Mouse (Mus musculus) CD4-positive helper T cell, adult 2 months (primary cell): Measurements from ENCODE around the gene Cd300e.
"Not testable (repeated sequence)": the region's sequence is repeated elsewhere in the genome, so short reads cannot be mapped to it uniquely, and the experiment has no call there.

Experiments
- DNase-seq: peaks from one replicate; pipeline ENCODE4 v3.0.0-alpha.2; 2012; ENCODE audit warnings: low read depth, missing footprints, low spot score

The Cd300e gene

GRCm38 (mm10) chr11:115082196-115082595 lies 20.2 kb upstream of the Cd300e start:
- DNase-seq = no peak

- DNase-seq = no peak
Observed at GRCm38 (mm10) chr11:115081373-115081772, 19.4 kb upstream of the Cd300e start.

DNA sequence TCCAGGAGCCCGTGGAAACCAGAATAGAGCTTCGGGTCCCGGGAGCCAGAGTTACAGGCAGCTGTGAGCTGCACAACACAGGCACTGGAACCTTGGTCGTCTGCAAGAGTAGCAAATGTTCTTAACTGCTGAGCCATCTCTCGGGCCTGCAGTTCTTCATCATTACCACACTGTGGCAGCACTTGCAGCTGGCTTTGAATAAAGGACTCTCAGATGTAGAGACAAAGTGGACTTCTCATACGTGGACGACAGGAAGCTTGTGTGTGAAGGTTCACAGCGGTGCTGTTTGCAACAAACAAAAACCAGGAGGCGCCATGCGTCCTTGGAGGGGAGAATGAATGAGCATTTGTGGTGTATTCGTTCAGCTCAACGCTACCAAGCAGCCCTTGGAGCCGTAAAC lies 18.9 kb upstream of the Cd300e start:
- peak; percentile 67 for DNase-seq

DNA sequence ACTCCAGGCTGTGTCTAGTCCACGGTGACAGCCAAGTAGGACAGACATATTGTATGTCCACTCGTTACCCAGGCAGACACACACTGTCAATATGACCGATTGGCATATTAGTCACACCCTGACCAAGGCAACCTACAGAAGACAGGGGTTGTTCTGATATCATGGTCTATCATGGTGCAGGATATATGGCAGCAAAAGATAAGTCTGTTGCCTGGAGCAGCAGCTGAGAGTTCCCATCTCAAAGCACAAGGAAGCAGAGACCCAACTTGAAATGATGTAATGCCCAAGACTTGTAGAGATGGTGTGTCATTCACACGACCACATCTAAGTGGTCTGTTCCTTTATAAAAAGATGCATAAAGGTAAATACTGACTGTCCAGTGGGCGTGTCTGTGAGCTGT lies 16.7 kb upstream of the Cd300e start:
- DNase-seq = no peak

GRCm38 (mm10) chr11:115077436-115077835 lies 15.5 kb upstream of the Cd300e start:
- no peak for DNase-seq

GRCm38 (mm10) chr11:115075859-115076258 lies 13.9 kb upstream of the Cd300e start:
- no peak for DNase-seq

GRCm38 (mm10) chr11:115075407-115075806 lies 13.4 kb upstream of the Cd300e start:
- DNase-seq = no peak

DNA sequence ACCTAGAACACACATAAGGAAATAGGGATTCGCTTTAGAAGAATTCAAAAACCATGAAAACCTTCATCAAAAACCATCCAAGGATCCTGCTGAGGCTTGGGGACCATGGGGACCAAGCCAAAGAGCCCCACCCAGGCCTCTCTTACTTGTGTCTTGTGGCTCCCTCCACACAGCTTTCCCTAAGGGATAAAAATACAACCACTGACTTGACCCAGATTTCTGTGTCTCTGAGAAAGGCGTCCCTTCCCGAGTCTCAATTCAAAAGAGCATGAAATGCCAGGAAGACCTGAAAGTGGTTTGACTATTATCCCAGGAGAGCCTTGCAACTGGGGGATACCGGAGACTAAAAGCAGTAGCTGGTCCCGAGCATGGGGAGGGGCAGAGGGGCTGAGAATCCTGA lies 11.0 kb upstream of the Cd300e start:
- no peak for DNase-seq

DNA sequence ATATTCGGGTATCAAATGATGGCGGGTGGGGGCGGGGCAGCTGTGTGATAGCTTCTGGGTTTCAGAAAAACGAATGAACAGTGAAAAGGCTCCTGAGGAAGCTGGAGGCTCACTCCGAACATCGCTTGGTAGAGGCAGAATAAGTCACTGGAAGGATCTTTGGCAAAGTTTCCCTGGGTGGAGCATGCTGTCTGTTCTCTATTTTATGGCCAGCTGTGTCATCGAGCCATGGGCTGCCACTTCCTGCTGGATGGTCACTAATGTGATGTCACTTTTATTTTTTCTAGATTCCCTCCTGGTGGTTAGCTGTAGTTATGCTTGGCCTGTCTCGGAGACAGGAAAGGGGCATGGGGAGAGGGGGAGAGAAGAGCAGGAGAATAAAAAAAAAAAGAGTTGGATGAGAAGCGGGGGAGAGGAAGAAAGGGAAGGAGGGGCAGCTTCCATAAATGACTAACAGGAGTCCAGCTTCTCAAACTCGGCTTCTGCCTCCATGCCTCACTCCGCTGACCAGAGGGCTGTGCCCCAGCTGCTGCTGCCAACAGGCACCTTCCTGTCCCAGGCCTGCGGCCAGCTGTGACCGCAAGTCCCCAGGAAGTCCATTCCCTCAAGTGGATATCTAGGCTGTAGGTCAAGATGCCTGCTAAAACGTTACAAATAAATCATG lies 9.8 kb upstream of the Cd300e start:
- no peak for DNase-seq

DNA sequence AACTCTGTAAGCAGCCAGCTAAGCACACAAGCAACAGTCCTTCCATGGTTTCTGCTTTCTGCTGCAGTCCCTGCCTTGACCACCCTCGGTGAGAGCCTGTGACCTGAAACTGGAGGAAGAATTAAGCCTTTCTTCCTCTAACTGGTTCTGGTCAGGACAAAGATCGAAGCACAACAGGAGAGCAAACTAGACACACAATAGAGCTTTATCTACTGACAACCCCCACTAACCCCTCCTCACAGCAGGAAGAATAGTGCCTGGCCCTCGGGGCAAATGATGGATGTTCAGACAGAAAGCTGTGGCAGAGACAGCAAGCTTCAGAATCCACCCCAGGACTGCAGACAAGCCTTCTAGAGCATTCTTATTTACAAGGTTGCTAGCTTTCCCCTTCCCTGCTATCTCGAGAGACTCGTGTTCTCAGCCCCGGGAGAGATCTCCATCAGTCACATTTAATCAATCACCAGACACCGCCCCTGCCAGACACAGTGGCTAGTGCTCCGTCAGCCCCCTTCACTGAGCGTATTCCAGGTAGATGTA lies 9.1 kb upstream of the Cd300e start:
- DNase-seq = no peak

GRCm38 (mm10) chr11:115066768-115067167 lies 4.8 kb upstream of the Cd300e start:
- no peak for DNase-seq

DNA sequence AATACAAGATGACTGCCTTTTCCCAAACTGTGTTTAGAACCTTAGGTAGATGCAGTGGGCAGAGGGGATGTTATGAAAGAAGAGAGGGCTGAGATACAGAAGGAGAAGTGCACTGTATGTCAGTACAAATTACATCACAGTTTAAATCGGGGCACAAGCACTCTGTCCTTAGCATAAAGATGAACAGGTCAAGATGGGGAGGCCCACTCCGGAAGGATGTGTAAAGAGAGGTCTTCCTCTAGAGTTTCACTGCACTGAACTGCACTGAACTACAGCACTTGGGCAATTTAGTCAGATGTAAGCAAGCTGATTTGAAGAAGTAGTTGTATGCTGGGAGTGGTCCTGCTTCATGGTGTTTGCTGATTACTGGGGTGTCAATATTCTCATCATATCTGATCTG lies 2.2 kb downstream of the Cd300e start:
- no peak for DNase-seq

DNA sequence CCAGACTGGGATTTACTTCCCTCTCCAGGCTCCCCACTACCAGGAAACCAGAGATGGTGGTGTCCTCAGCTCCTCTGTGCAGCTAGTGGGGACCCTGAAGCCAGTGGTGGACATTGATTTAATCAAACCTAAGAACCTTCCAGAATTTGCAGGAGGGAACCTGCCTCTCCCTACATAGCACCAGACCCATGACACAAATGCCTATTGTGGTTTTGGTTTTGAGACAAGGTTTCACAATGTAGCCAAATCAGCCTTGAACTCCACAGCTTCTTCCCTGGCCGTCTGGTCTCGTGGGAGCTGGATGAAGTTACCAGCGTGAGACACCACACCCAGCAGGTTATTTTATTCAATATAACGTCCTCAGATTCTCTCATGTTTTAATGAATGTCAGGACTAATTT lies 3.3 kb downstream of the Cd300e start:
- DNase-seq = no peak

GRCm38 (mm10) chr11:115054537-115054936 lies 7.4 kb downstream of the Cd300e start:
- DNase-seq = no peak

- DNase-seq = no peak
Observed at GRCm38 (mm10) chr11:115052991-115053390, 9.0 kb downstream of the Cd300e start.

GRCm38 (mm10) chr11:115052206-115052605 lies 9.8 kb downstream of the Cd300e start:
- no peak for DNase-seq

- DNase-seq = no peak
Observed at GRCm38 (mm10) chr11:115049282-115049895, 12.6 kb downstream of the Cd300e start.

DNA sequence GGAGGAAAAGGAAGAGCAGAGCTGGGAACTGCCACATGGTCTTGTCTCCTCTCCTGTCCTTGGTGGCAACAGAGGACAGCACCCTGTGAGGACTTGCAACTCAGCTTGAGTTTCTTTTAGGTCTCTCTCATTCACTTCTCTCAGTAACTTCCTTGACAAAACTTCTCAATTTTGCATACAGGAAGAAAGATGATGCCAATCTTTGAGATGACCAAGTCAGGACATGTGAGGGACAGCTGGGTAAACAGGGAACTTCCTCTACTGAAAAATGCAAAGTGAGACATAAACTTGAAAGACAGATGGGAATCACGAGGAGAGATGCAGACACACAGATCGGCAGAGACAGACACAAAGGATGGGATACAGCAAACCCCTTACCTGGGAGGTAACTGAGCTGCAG lies 13.7 kb downstream of the Cd300e start, which contains the start of gene Cd300ld3:
Gene Cd300ld3, minus strand, starts transcription at position 151 of the 400 bp plus-strand sequence.
- no peak for DNase-seq

DNA sequence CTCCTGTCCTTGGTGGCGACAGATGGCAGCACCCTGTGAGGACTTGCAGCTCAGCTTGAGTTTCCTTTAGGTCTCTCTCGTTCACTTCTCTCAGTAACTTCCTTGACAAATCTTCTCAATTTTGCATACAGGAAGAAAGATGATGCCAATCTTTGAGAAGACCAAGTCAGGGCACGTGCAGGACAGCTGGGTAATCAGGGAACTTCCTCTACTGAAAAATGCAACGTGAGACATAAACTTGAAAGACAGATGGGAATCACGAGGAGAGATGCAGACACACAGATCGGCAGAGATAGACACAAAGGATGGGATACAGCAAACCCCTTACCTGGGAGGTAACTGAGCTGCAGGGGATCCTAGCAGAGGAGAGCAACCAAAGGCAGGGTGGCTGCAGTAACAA lies 24.3 kb downstream of the Cd300e start, which contains the start of gene Cd300ld5:
Gene Cd300ld5, minus strand, starts transcription at position 101 of the 400 bp plus-strand sequence.
- DNase-seq = not testable (repeated sequence)

DNA sequence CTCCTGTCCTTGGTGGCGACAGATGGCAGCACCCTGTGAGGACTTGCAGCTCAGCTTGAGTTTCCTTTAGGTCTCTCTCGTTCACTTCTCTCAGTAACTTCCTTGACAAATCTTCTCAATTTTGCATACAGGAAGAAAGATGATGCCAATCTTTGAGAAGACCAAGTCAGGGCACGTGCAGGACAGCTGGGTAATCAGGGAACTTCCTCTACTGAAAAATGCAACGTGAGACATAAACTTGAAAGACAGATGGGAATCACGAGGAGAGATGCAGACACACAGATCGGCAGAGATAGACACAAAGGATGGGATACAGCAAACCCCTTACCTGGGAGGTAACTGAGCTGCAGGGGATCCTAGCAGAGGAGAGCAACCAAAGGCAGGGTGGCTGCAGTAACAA lies 35.1 kb downstream of the Cd300e start, which contains the start of gene Cd300ld4:
Gene Cd300ld4, minus strand, starts transcription at position 101 of the 400 bp plus-strand sequence.
- DNase-seq = not testable (repeated sequence)

DNA sequence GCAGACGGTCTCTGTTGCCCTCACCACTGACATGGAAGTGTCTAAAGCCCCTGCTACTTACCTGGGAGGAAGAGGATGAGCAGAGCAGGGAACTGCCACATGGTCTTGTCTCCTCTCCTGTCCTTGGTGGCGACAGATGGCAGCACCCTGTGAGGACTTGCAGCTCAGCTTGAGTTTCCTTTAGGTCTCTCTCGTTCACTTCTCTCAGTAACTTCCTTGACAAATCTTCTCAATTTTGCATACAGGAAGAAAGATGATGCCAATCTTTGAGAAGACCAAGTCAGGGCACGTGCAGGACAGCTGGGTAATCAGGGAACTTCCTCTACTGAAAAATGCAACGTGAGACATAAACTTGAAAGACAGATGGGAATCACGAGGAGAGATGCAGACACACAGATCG lies 45.9 kb downstream of the Cd300e start, which contains the start of gene Cd300ld2:
Gene Cd300ld2, minus strand, starts transcription at position 101 of the 400 bp plus-strand sequence.
- DNase-seq = not testable (repeated sequence)

DNA sequence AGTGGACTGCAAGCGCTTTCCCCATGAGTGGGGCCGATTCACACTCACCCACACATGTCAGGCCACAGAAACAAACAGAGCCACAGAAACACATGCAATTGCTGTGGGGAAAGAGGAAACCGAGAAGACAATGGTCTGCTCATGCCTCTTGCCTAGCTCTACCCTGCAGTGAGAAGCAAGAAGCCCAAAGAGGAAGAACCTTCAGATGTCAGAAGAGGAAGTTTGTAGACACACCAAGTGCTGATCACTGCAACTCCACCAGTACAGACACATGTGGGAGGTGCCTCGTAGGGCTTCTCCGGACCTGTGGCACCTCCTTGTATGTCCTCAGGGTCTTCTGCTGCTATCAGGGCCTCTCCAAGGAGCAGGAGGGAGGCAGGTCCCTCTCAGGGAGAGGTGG lies 57.9 kb downstream of the Cd300e start:
- no peak for DNase-seq
